Mouse (Mus musculus): Measurements from ENCODE around the gene Csnk2b.

- TF ChIP-seq CTCF (IDR thresholded peaks at IDR 0.05) (no peak), EP300 (IDR thresholded peaks at IDR 0.05; ENCODE audit: insufficient read depth, low read depth, low read length) (no peak)
Observed at GRCm38 (mm10) chr17:35104079-35104478, 17.8 kb downstream of the Csnk2b start.
